Mouse (Mus musculus) thymus, postnatal 14 days (tissue): ENCODE results near the gene Adssl1.

Source experiments
- DNase-seq: peaks from one replicate; pipeline ENCODE4 v3.0.0; 2021

The Adssl1 gene

GRCm38 (mm10) chr12:112660576-112661326 lies 40.9 kb downstream of the Adssl1 start:
- no peak for DNase-seq

- no peak for DNase-seq
These were observed 41.4 kb downstream of the Adssl1 start for GRCm38 (mm10) chr12:112661327-112661605.

- no peak for DNase-seq
These were observed 42.0 kb downstream of the Adssl1 start for GRCm38 (mm10) chr12:112661851-112662250.

- DNase-seq = no peak
These were observed 43.5 kb downstream of the Adssl1 start for GRCm38 (mm10) chr12:112663303-112663702.

GRCm38 (mm10) chr12:112663716-112664115 lies 43.9 kb downstream of the Adssl1 start:
- no peak for DNase-seq

- no peak for DNase-seq
These were observed 44.3 kb downstream of the Adssl1 start for GRCm38 (mm10) chr12:112664124-112664523.

GRCm38 (mm10) chr12:112664656-112665055 lies 44.8 kb downstream of the Adssl1 start:
- DNase-seq = no peak

- no peak for DNase-seq
These were observed 45.6 kb downstream of the Adssl1 start for GRCm38 (mm10) chr12:112665445-112665844.

- DNase-seq = no peak
These were observed 46.2 kb downstream of the Adssl1 start for GRCm38 (mm10) chr12:112665881-112666544.

GRCm38 (mm10) chr12:112667619-112668297 lies 47.9 kb downstream of the Adssl1 start:
- no peak for DNase-seq

- no peak for DNase-seq
These were observed 51.0 kb downstream of the Adssl1 start for GRCm38 (mm10) chr12:112670718-112671393.

GRCm38 (mm10) chr12:112671891-112672290 lies 52.0 kb downstream of the Adssl1 start:
- DNase-seq = no peak

GRCm38 (mm10) chr12:112672744-112673575 lies 53.1 kb downstream of the Adssl1 start:
- DNase-seq = peak; percentile 40

- DNase-seq = peak; percentile 59
These were observed 53.8 kb downstream of the Adssl1 start for GRCm38 (mm10) chr12:112673576-112674091.

- DNase-seq = peak; percentile 69
These were observed 54.5 kb downstream of the Adssl1 start, which contains the start of gene Akt1 for GRCm38 (mm10) chr12:112674132-112675011. TSS of gene Akt1 (minus strand) at chr12:112674884.

GRCm38 (mm10) chr12:112675245-112676035 lies 55.6 kb downstream of the Adssl1 start:
- peak; percentile 91 for DNase-seq

GRCm38 (mm10) chr12:112677076-112677475 lies 57.2 kb downstream of the Adssl1 start:
- DNase-seq = no peak

- no peak for DNase-seq
These were observed 58.2 kb downstream of the Adssl1 start for GRCm38 (mm10) chr12:112677943-112678554.

GRCm38 (mm10) chr12:112678555-112679026 lies 58.7 kb downstream of the Adssl1 start, which contains the start of gene Zbtb42:
TSS of gene Zbtb42 (plus strand) at chr12:112678828.
- peak; percentile 43 for DNase-seq
